Mouse (Mus musculus) lung, adult 2 months (tissue): ENCODE results near the gene Tmem150a. TPM values are rescaled to one million over a fixed set of nuclear protein-coding genes. Genes with fewer than 3 reads are reported as not detected.

Experiments used
- DNase-seq: peaks from one replicate; pipeline ENCODE4 v3.0.0; 2022
- H3K4me1 ChIP-seq: fragments of 200-500 bp; 2 replicates; pipeline ENCODE4 v1.6.1; 2011; ENCODE audit warnings: low read length; ENCODE audit not compliant: control insufficient read depth, insufficient read depth
- H3K4me3 ChIP-seq: fragments of 200-500 bp; replicated peaks from 2 replicates; pipeline ENCODE3; 2011; ENCODE audit warnings: low read depth, mild to moderate bottlenecking, control low read depth, low read length; ENCODE audit errors: extremely low read depth
- CTCF ChIP-seq: fragments of 200-500 bp; IDR thresholded peaks from 2 replicates; pipeline ENCODE4 v1.5.1; 2011; ENCODE audit warnings: mild to moderate bottlenecking, low read length, control low read depth; ENCODE audit not compliant: insufficient read depth
- POLR2A ChIP-seq: fragments of 200-500 bp; IDR thresholded peaks from 2 replicates; pipeline ENCODE4 v1.6.1; 2011; ENCODE audit warnings: low read depth, mild to moderate bottlenecking, control low read depth, low read length, borderline replicate concordance; ENCODE audit errors: extremely low read depth
- WGBS: fragments of 180-500 bp; shearing (Covaris S2); methylation state at CpG from one replicate; pipeline ENCODE4 v1.1.7; 2018; 5-methylcytosine and 5-hydroxymethylcytosine counted together
- polyA plus RNA-seq: library from polyadenylated mRNA; depleted of rRNA; stranded (reverse); fragments of >200 nt; gene quantifications from 2 replicates; pipeline ENCODE4 v1.2.3, GENCODE M21; 2012; rRNA removed

Tmem150a gene
- polyA plus RNA-seq: 60.7 and 71.8 TPM in 2 replicates

- Histone ChIP-seq H3K4me1 (peaks cover 7% of the 10 kb centered on the region), H3K4me3 (peak within 1 kb of the TSS; percentile 89)
- peak; percentile 79 for DNase-seq
- under 1% methylated on average over 71 of the region's 71 CpGs for WGBS
- TF ChIP-seq CTCF: no peak
- TF ChIP-seq POLR2A: peak; percentile 41; the same call in 1 of the 2 replicates
Measured at GRCm38 (mm10) chr6:72355066-72355911, at the start of gene Tmem150a. Gene Tmem150a, plus strand, starts transcription at chr6:72355447.

GRCm38 (mm10) chr6:72312198-72312597 is 43.0 kb upstream of the Tmem150a start:
- WGBS: 87% methylated on average over 3 of the region's 3 CpGs
- Histone ChIP-seq H3K4me3 (no peak overlapping the region), H3K4me1 (no peaks in the 10 kb centered on the region)
- DNase-seq: no peak
- TF ChIP-seq CTCF (no peak), POLR2A (peak; percentile 35; the same call in 1 of the 2 replicates)

DNA sequence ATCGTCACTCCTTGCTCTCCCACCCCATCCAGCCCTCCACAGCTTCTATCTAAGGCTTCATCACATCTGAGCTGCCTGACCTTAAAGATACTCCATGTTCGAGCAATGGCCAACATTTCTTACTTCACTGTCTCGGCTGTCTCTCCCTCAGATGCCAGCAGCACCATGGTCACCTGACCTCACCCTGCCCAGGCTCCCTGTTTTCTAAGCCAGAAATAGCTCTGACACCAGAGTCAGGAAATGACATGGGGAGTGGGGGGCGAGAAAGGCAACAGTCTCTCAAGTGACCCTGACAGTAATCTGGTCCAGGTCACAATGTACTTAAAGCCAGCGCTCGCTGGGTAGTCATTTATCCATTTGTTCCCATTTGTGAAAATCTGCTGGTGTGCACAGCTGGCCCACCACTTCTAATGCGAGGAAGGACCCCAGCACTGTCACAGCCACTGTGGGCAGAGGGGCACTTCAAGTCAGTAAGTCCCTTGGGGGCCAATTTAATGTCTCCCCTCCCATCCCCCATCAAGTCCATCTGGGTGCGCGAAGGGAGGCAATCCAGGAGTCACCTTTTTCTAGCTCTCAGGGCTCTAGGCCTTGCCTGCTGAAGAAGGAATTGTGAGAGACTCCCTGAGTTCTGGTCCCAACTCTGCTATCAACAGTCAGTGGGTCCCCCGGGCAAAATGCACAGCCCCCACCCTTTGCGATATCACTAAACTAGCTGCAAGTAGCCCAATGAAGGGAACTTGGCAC is 42.0 kb upstream of the Tmem150a start:
- 75% methylated on average over 11 of the region's 11 CpGs for WGBS
- H3K4me3 ChIP-seq: no peak overlapping the region
- no peaks in the 10 kb centered on the region for H3K4me1 ChIP-seq
- no peak for DNase-seq
- TF ChIP-seq POLR2A (peak; percentile 70; the same call in 1 of the 2 replicates), CTCF (no peak)

DNA sequence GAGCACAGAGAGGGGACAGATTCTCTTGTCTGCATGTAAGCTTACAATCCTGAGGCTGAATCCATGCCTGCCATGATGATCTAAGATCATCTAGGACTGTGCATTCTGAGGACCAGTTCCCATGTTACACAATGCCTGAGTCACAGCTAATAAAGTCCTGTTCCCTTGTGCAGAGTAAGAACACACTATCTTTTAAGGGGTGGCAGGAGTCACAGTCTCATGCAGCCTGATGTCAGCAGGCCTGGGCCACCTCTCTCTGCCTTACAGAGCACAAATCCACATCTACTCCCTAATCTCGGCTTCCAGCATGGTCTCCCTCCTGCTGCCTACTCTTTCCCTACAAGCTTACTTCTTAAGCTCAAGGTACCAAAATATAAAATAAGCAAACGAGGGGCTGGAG is 39.9 kb upstream of the Tmem150a start:
- Histone ChIP-seq H3K4me3 (no peak overlapping the region), H3K4me1 (peaks cover 3% of the 10 kb centered on the region)
- WGBS: 70% methylated on average over 2 of the region's 2 CpGs
- TF ChIP-seq CTCF (no peak), POLR2A (peak; percentile 86; the same call in 1 of the 2 replicates)
- no peak for DNase-seq

DNA sequence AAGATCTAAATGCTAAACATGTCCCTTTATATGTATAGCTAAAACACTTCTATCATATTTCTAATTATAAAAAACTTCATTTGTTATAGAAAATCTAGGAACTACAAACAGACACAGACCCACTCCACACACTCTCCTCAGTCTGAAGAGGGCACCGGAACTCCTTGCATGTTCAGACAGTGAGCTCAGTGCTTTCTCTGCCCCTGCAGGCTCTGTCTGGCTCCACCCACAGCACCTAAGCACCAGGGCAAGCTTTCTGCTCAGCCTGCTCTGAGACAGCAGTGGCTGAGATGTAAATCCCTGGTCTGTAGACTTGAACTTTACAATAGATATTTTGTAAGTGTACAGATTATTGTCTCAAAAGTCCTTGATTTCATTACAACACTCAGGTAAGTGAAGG is 39.2 kb upstream of the Tmem150a start:
- WGBS: 71% methylated on average over 1 of the region's 1 CpGs
- H3K4me1 ChIP-seq: peaks cover 3% of the 10 kb centered on the region

DNA sequence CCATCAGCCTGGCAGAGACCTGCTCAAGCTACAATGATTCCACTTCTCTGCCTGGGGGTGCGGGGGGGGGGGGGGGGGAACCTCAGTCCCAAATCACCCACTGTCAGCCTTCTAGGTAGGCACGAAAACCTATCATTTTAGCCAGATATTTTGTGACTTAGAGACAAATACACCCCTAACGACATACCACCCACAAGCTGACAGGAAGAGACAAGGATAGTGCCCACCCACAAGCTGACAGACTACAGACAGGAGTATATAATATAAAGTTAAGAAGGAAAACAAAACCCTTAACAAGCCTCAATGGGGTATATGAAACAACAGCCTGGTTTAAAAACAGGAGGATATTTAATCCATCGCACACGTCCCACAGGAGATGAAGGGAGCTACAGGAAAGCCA is 36.8 kb upstream of the Tmem150a start:
- H3K4me1 ChIP-seq: peaks cover 3% of the 10 kb centered on the region
- WGBS: 83% methylated on average over 5 of the region's 5 CpGs
- H3K4me3 ChIP-seq: no peak overlapping the region
- TF ChIP-seq CTCF: no peak
- TF ChIP-seq POLR2A: no peak
- no peak for DNase-seq

More for the DNA sequence above, 39.2 kb upstream of the Tmem150a start:
- no peak overlapping the region for H3K4me3 ChIP-seq
- TF ChIP-seq CTCF (peak; percentile 23; the same call in 1 of the 2 replicates), POLR2A (peak; percentile 80; the same call in 1 of the 2 replicates)
- DNase-seq: no peak

GRCm38 (mm10) chr6:72319019-72319418 is 36.2 kb upstream of the Tmem150a start:
- H3K4me3 ChIP-seq: no peak overlapping the region
- TF ChIP-seq CTCF: peak; percentile 17; the same call in 1 of the 2 replicates
- TF ChIP-seq POLR2A: no peak
- peaks cover 3% of the 10 kb centered on the region for H3K4me1 ChIP-seq
- no peak for DNase-seq
- WGBS: 66% methylated on average over 11 of the region's 11 CpGs

- no peak for TF ChIP-seq POLR2A
- Histone ChIP-seq H3K4me1 (peaks cover 3% of the 10 kb centered on the region), H3K4me3 (no peak overlapping the region)
- WGBS: 95% methylated on average over 3 of the region's 3 CpGs
- DNase-seq: no peak
Measured at GRCm38 (mm10) chr6:72322936-72323335, 32.3 kb upstream of the Tmem150a start.

DNA sequence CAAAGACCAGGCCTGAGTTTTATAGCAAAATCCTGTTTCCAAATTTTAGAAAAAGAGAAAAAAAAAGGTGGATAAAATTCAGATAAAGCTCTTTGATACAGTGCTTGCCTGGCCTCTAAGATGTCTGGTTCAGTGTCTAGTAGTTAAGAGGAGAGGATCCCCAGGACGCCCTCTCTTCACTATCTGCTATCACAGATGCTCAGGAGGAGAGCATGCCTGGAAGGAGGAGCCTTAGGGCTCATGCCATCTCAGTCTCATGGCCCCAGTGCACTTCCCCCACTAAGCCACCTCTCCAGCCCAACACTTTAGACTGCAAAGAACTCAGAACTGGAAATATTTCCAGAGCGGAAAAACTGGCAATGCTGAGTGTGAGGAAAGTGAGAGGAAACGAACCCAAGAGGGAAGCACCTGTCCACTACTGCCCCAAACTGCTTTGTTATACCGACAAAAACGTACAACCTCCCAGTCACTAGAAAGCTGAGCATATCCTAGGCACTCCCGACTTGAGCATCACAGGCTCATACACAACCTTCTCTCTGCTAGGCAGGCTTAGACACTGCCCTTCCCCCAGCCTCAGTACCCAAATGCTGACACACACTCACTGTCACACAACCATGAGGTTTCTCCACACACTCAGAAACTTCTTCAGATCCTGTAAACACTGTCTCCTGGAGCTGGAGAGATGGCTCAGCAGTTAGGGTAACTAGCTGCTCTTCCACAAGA is 31.3 kb upstream of the Tmem150a start:
- TF ChIP-seq POLR2A (no peak), CTCF (no peak)
- Histone ChIP-seq H3K4me3 (no peak overlapping the region), H3K4me1 (no peaks in the 10 kb centered on the region; the same call in 1 of the 2 replicates)
- DNase-seq: no peak
- 87% methylated on average over 6 of the region's 6 CpGs for WGBS
